Mouse (Mus musculus) layer of hippocampus, adult 8-10 months (tissue): ENCODE data around the gene Mtfr2. TPM values are rescaled to one million over a fixed set of nuclear protein-coding genes. Genes with fewer than 3 reads are reported as not detected.

Experiments
- DNase-seq, 2 experiments: peaks; one replicate each; pipeline ENCODE4 v3.0.0; 2022; ENCODE audit warnings: low spot score in 2 of 2
- total RNA-seq, 4 experiments: library from RNA; stranded (reverse); gene quantifications; 2 replicates each; pipeline ENCODE4 v1.2.4; 2022

Gene Mtfr2
- total RNA-seq: 1 to 10 TPM in 1 of 4 experiments, under 1 TPM in 3; 0.55 to 1.6 (median 0.83) TPM

- DNase-seq: peak; percentile 89 to 94
Observed at GRCm38 (mm10) chr10:20347285-20348214, at the start of gene Mtfr2. Mtfr2 (plus strand) TSS chr10:20347770.

- no peak for DNase-seq
Observed at GRCm38 (mm10) chr10:20298152-20298920, 49.2 kb upstream of the Mtfr2 start.

GRCm38 (mm10) chr10:20299114-20299513, 48.5 kb upstream of the Mtfr2 start:
- no peak for DNase-seq

- no peak for DNase-seq
Observed at GRCm38 (mm10) chr10:20310969-20311769, 36.4 kb upstream of the Mtfr2 start.

GRCm38 (mm10) chr10:20311918-20312735, 35.4 kb upstream of the Mtfr2 start, which contains the start of gene Bclaf1:
Bclaf1 (plus strand) TSS chr10:20312469.
- peak; percentile 98 to 99 for DNase-seq

- DNase-seq: peak; percentile 82 to 87
Observed at GRCm38 (mm10) chr10:20312736-20313301, 34.8 kb upstream of the Mtfr2 start.

- DNase-seq: no peak
Observed at GRCm38 (mm10) chr10:20313447-20313846, 34.1 kb upstream of the Mtfr2 start.

- DNase-seq: no peak
Observed at GRCm38 (mm10) chr10:20313941-20314340, 33.6 kb upstream of the Mtfr2 start.

- no peak for DNase-seq
Observed at GRCm38 (mm10) chr10:20314797-20315196, 32.8 kb upstream of the Mtfr2 start.

GRCm38 (mm10) chr10:20317466-20317865, 30.1 kb upstream of the Mtfr2 start:
- DNase-seq: no peak

- no peak for DNase-seq
Observed at GRCm38 (mm10) chr10:20326226-20326625, 21.3 kb upstream of the Mtfr2 start.

GRCm38 (mm10) chr10:20331262-20331661, 16.3 kb upstream of the Mtfr2 start:
- DNase-seq: no peak

GRCm38 (mm10) chr10:20337872-20338271, 9.7 kb upstream of the Mtfr2 start:
- no peak for DNase-seq

GRCm38 (mm10) chr10:20345736-20346135, 1.8 kb upstream of the Mtfr2 start:
- no peak for DNase-seq

- no peak for DNase-seq
Observed at GRCm38 (mm10) chr10:20348894-20349293, 1.3 kb downstream of the Mtfr2 start.

GRCm38 (mm10) chr10:20361542-20362449, 14.2 kb downstream of the Mtfr2 start:
- no peak for DNase-seq

- DNase-seq: no peak
Observed at GRCm38 (mm10) chr10:20362450-20363118, 15.0 kb downstream of the Mtfr2 start.

GRCm38 (mm10) chr10:20372046-20372445, 24.5 kb downstream of the Mtfr2 start:
- no peak for DNase-seq
